Mouse (Mus musculus): Measurements from ENCODE around the gene Cybrd1.

DNA sequence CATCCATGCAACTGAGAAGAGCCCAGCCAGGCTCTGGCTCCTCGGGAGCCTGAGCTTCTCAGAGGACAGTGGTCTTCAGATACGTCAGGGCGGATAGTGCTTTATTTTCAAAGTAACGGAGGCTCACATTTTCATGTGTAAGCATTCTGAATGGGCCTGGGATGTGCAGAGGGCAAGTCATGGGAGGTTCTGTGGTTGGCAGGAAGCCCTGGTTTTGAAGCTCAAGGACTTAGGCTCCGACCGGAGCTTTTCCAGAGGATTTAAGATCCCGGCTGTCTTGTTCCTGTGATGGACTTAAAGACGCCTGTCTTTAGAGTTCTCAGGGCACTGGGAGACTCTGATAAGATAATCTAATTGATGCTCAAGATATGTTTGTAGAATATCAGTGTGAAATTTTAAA lies 38.7 kb downstream of the Cybrd1 start:
- TF ChIP-seq CTCF (IDR thresholded peaks at IDR 0.05; ENCODE audit: low read depth, low read length): no peak
- TF ChIP-seq POLR2A (IDR thresholded peaks at IDR 0.05; ENCODE audit: extremely low read depth, insufficient read depth, low read length): no peak

All from liver, adult 2 months (tissue).